ENCODE assay signal across 27 mouse cellular contexts in genomic region chr19:46497230-46497629, GRCm38 (mm10).
"Had no signal": no experiment of that assay in that cellular context is flagged by ENCODE, and none has a peak within 500 bp of the region (broad histone marks: within the 10 kb centered on the region; RNA-seq: fewer than 3 reads in every experiment).

No protein-coding gene starts in this region.

- H3K36me3 ChIP-seq: embryonic facial prominence, embryonic 10.5 days; embryonic facial prominence, embryonic 12.5 days; embryonic facial prominence, embryonic 13.5 days; embryonic facial prominence, embryonic 15.5 days; forebrain, embryonic 10.5 days; forebrain, embryonic 12.5 days; forebrain, embryonic 15.5 days; heart, embryonic 12.5 days had no signal

- ATAC-seq: forebrain, embryonic 13.5 days; forebrain, embryonic 14.5 days; forebrain, embryonic 15.5 days; forebrain, embryonic 16.5 days; forebrain, postnatal 0 days had no signal

- H3K9me3 ChIP-seq: embryonic facial prominence, embryonic 10.5 days; embryonic facial prominence, embryonic 12.5 days; embryonic facial prominence, embryonic 13.5 days; embryonic facial prominence, embryonic 15.5 days; forebrain, embryonic 10.5 days; forebrain, embryonic 12.5 days; forebrain, embryonic 13.5 days; forebrain, embryonic 15.5 days; heart, embryonic 10.5 days; heart, embryonic 12.5 days had no signal

- H3K4me1 ChIP-seq: embryonic facial prominence, embryonic 12.5 days had no signal

- H3K4me3 ChIP-seq: embryonic facial prominence, embryonic 10.5 days; embryonic facial prominence, embryonic 12.5 days; embryonic facial prominence, embryonic 13.5 days; embryonic facial prominence, embryonic 15.5 days; erythroblast, embryonic 14.5 days; forebrain, embryonic 10.5 days; forebrain, embryonic 12.5 days; forebrain, embryonic 13.5 days; forebrain, embryonic 15.5 days; gastrocnemius, adult 2 months; heart, adult 2 months; heart, embryonic 10.5 days; heart, embryonic 12.5 days had no signal

- DNase-seq: cerebellum, adult 9-11 months; cerebellum, postnatal 10 days; cerebellum, postnatal 14 days; cerebellum, postnatal 36 days; embryo, embryonic 11 days; forebrain, postnatal 0 days; gastrocnemius, postnatal 10 days; gastrocnemius, postnatal 14 days; gastrocnemius, postnatal 25 days; gastrocnemius, postnatal 36 days; heart, adult 11 months; heart, adult 18-20 months; heart, adult 2 months had no signal

- H3K27ac ChIP-seq: embryonic facial prominence, embryonic 10.5 days; embryonic facial prominence, embryonic 12.5 days; embryonic facial prominence, embryonic 13.5 days; embryonic facial prominence, embryonic 15.5 days; forebrain, embryonic 10.5 days; forebrain, embryonic 12.5 days; forebrain, embryonic 13.5 days; forebrain, embryonic 15.5 days; gastrocnemius, adult 2 months; heart, adult 2 months; heart, embryonic 10.5 days had no signal

- H3K9ac ChIP-seq: embryonic facial prominence, embryonic 12.5 days; embryonic facial prominence, embryonic 13.5 days; embryonic facial prominence, embryonic 15.5 days; forebrain, embryonic 12.5 days; forebrain, embryonic 13.5 days; forebrain, embryonic 15.5 days; forebrain, postnatal 0 days; heart, embryonic 12.5 days had no signal

- H3K27me3 ChIP-seq: embryonic facial prominence, embryonic 12.5 days; embryonic facial prominence, embryonic 13.5 days; embryonic facial prominence, embryonic 15.5 days; forebrain, embryonic 12.5 days; forebrain, embryonic 13.5 days; forebrain, embryonic 15.5 days; heart, embryonic 12.5 days had no signal
